8 mouse cellular contexts compared by ENCODE assay signal in genomic region chr10:62971821-62972220, GRCm38 (mm10). TPM values are rescaled to one million over a fixed set of nuclear protein-coding genes. Genes with fewer than 3 reads are reported as not detected.
DNase-seq lines count a peak whose midpoint lies in the region; TF ChIP-seq lines count a peak whose summit lies in the region.

No protein-coding gene starts in this region.

- no peak for TF ChIP-seq POLR2A in cerebellum, adult 2 months (IDR thresholded peaks at IDR 0.05; ENCODE audit: borderline replicate concordance, insufficient read depth, low read length)

- WGBS in cerebellum, adult 2 months = 10% methylated on average over 16 of the region's 16 CpGs

- DNase-seq in lung, postnatal 10 days = peak; percentile 16
- DNase-seq in lung, postnatal 4 days = no peak
- DNase-seq in cerebellum, adult 2 months = peak; percentile 56 to 68
- peak; percentile 80 to 82 for DNase-seq in kidney, adult 8-10 months
- peak; percentile 6 for DNase-seq in retina, postnatal 7 days (ENCODE audit: low read depth, low spot score)
- DNase-seq in adrenal gland, postnatal 25 days = no peak
- DNase-seq in right cerebral cortex, postnatal 4 days = no peak
- no peak for DNase-seq in gastrocnemius, postnatal 36 days

- H3K4me3 ChIP-seq in cerebellum, adult 2 months (replicated peaks; ENCODE audit: insufficient read depth, low read depth, low read length) = no peak overlapping the region

- intact Hi-C loops in gastrocnemius, postnatal 36 days (cut with DNase I) = no loop called here

- H3K4me1 ChIP-seq in cerebellum, adult 2 months (ENCODE audit: control insufficient read depth, insufficient read depth, low read length) = 0 out of 2 replicates have a peak, but pooled peaks cover 4% of the 10 kb centered on the region

- H3K27ac ChIP-seq in cerebellum, adult 2 months (ENCODE audit: insufficient read depth, low read length) = no peak overlapping the region

- peak; percentile 49; the same call in 1 of the 2 replicates for TF ChIP-seq CTCF in cerebellum, adult 2 months (IDR thresholded peaks at IDR 0.05; ENCODE audit: borderline replicate concordance, insufficient read depth, low read depth, low read length)

- H3K27me3 ChIP-seq in cerebellum, adult 2 months (ENCODE audit: control insufficient read depth, insufficient read depth, low read length) = no peaks in the 10 kb centered on the region

RNA-seq across cellular contexts. Expression of gene Rufy2, which starts 8.2 kb away (rescaled TPM):
- polyA plus RNA-seq in cerebellum, adult 2 months (2012; rRNA removed) = 68.4 and 70.4 TPM in 2 replicates
- 12.1 and 17.4 TPM in 2 replicates for total RNA-seq in adrenal gland, postnatal 25 days (2021)
- 1 to 10 TPM; 4.3 to 7.5 TPM for total RNA-seq in gastrocnemius, postnatal 36 days (2021)

RNA-seq across cellular contexts. Expression of gene Dna2, which starts 25.0 kb away (rescaled TPM):
- 3.0 and 3.9 TPM in 2 replicates for polyA plus RNA-seq in cerebellum, adult 2 months (2012; rRNA removed)
- 2.1 and 2.2 TPM in 2 replicates for total RNA-seq in adrenal gland, postnatal 25 days (2021)
- under 1 TPM; 0.39 to 0.43 TPM for total RNA-seq in gastrocnemius, postnatal 36 days (2021)

RNA-seq across cellular contexts. Expression of gene Slc25a16, which starts 51.4 kb away (rescaled TPM):
- 27.0 and 28.4 TPM in 2 replicates for polyA plus RNA-seq in cerebellum, adult 2 months (2012; rRNA removed)
- 37.7 and 45.0 TPM in 2 replicates for total RNA-seq in adrenal gland, postnatal 25 days (2021)
- total RNA-seq in gastrocnemius, postnatal 36 days (2021) = 10 to 100 TPM; 15.0 to 15.4 TPM

RNA-seq across cellular contexts. Expression of gene Hnrnph3, which starts 52.2 kb away (rescaled TPM):
- polyA plus RNA-seq in cerebellum, adult 2 months (2012; rRNA removed) = 97.0 and 97.6 TPM in 2 replicates
- total RNA-seq in adrenal gland, postnatal 25 days (2021) = 55.2 and 55.8 TPM in 2 replicates
- total RNA-seq in gastrocnemius, postnatal 36 days (2021) = 10 to 100 TPM; 14.2 to 15.3 TPM

RNA-seq across cellular contexts. Expression of gene Pbld2, which starts 52.3 kb away (rescaled TPM):
- 2.0 and 2.5 TPM in 2 replicates for polyA plus RNA-seq in cerebellum, adult 2 months (2012; rRNA removed)
- total RNA-seq in adrenal gland, postnatal 25 days (2021) = 3.4 and 4.3 TPM in 2 replicates
- total RNA-seq in gastrocnemius, postnatal 36 days (2021) = 1 to 10 TPM; 2.7 to 3.2 TPM

Comparison
In these comparisons a context has a peak if more than half of its experiments do, and no peak if none do; other contexts are left out.
1. DNase-seq: peak in lung, postnatal 10 days (single experiment), cerebellum, adult 2 months (2 of 2), kidney, adult 8-10 months (2 of 2) and retina, postnatal 7 days (single experiment); none in lung, postnatal 4 days (0 of 2), adrenal gland, postnatal 25 days (single experiment), right cerebral cortex, postnatal 4 days (single experiment) and gastrocnemius, postnatal 36 days (0 of 2).